In the genomic region with DNA sequence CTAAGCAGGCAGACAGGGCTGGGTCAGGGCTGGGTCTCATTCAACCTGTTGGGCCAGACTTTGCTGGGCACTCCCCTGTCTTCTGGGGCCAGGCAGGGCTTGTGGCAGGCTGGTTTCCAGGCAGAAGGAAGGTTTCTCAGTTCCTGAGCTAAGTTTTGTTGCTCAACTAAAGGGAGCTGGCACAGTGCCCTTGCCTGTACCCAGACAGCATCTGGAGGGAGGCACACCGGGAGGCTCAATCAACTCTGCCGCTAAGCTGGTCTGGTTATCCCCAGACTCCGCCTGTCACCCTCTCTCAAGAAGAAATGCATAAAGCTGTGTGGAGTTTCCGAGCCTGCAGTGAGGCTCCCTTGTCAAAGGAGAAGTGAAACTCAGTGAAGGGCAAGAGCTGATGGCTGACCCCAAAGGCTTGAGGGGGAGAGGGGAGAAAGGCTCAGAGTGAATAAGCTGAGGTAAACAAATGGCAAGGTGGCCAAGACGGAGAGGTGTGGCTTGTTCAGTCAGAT, we compare ENCODE assay signal across 10 mouse cellular contexts. TPM values are rescaled to one million over a fixed set of nuclear protein-coding genes. Genes with fewer than 3 reads are reported as not detected.
DNase-seq lines count a peak whose midpoint lies in the region; ATAC-seq lines count a peak whose summit lies in the region.
"Had no signal": no experiment of that assay in that cellular context is flagged by ENCODE, and none has a peak within 500 bp of the region (broad histone marks: within the 10 kb centered on the region; RNA-seq: fewer than 3 reads in every experiment).

No protein-coding gene starts in this region.

- intact Hi-C loops in heart, postnatal 36 days (cut with DNase I) = no loop called here

- peak; percentile 34 for DNase-seq in heart, postnatal 4 days
- DNase-seq in heart, postnatal 36 days = no peak
- peak; percentile 94 for DNase-seq in A20 (ENCODE audit: low read depth, low spot score)
- DNase-seq in brain, adult 2 months (ENCODE audit: low read depth, low spot score) = peak; percentile 56
- DNase-seq in cerebellum, adult 11-12 months = no peak
- DNase-seq in thymus, adult 18-20 months = no peak
- DNase-seq in layer of hippocampus, postnatal 10 days (ENCODE audit: low spot score in 2 of 2) = no peak

- peak; percentile 80 for ATAC-seq in megakaryocyte, adult 5-6 weeks (ENCODE audit: poor library complexity, severe bottlenecking)
- ATAC-seq: intestine, postnatal 0 days had no signal

RNA-seq across cellular contexts. Expression of a gene that starts 11.1 kb away (rescaled TPM):
- 1 to 10 TPM; 2.0 to 2.6 TPM for total RNA-seq in heart, postnatal 4 days (2021)
- 1 to 10 TPM; 3.9 to 5.9 TPM for total RNA-seq in heart, postnatal 36 days (2021)
- total RNA-seq in megakaryocyte, adult 5-6 weeks (2015) = not detected in 2 replicates
- not detected in 2 replicates for total RNA-seq in megakaryocyte, adult 5-6 weeks (2017)
- 1 to 10 TPM; 1.6 to 2.4 TPM for total RNA-seq in layer of hippocampus, postnatal 10 days (2021)
- total RNA-seq: MEL had no signal

Comparison
In these comparisons a context has a peak if more than half of its experiments do, and no peak if none do; other contexts are left out.
1. DNase-seq: peak in heart, postnatal 4 days (single experiment), A20 (single experiment) and brain, adult 2 months (single experiment); none in heart, postnatal 36 days (0 of 2), cerebellum, adult 11-12 months (single experiment), thymus, adult 18-20 months (0 of 2) and layer of hippocampus, postnatal 10 days (0 of 2).